Comparison of ENCODE assay signal across 15 mouse cellular contexts in genomic region chr11:60255639-60256038, GRCm38 (mm10). TPM values are rescaled to one million over a fixed set of nuclear protein-coding genes. Genes with fewer than 3 reads are reported as not detected.
DNase-seq lines count a peak whose midpoint lies in the region; ATAC-seq and TF ChIP-seq lines count a peak whose summit lies in the region.
"Had no signal": no experiment of that assay in that cellular context is flagged by ENCODE, and none has a peak within 500 bp of the region (broad histone marks: within the 10 kb centered on the region; RNA-seq: fewer than 3 reads in every experiment).

No protein-coding gene starts in this region.

- no peaks in the 10 kb centered on the region for H3K27me3 ChIP-seq in hindbrain, embryonic 14.5 days (ENCODE audit: control insufficient read depth, insufficient read depth, low read length)
- no peaks in the 10 kb centered on the region for H3K27me3 ChIP-seq in hindbrain, embryonic 16.5 days (replicated peaks; ENCODE audit: control insufficient read depth, insufficient read depth, low read length)
- no peaks in the 10 kb centered on the region for H3K27me3 ChIP-seq in midbrain, embryonic 15.5 days (replicated peaks)
- H3K27me3 ChIP-seq in midbrain, embryonic 11.5 days (ENCODE audit: control insufficient read depth, insufficient read depth, low read length) = no peaks in the 10 kb centered on the region
- H3K27me3 ChIP-seq in midbrain, postnatal 0 days (ENCODE audit: insufficient read depth, low read length) = no peaks in the 10 kb centered on the region
- H3K27me3 ChIP-seq: megakaryocyte, embryonic 14.5 days had no signal

- H3K4me1 ChIP-seq in hindbrain, embryonic 14.5 days (replicated peaks; ENCODE audit: control insufficient read depth, insufficient read depth, low read length) = peaks cover 16% of the 10 kb centered on the region; the same call in 1 of the 2 replicates
- H3K4me1 ChIP-seq in hindbrain, embryonic 16.5 days (ENCODE audit: control insufficient read depth, insufficient read depth, low read depth, low read length) = peaks cover 17% of the 10 kb centered on the region
- H3K4me1 ChIP-seq in midbrain, embryonic 15.5 days = peaks cover 7% of the 10 kb centered on the region
- H3K4me1 ChIP-seq in midbrain, embryonic 11.5 days (ENCODE audit: control insufficient read depth, insufficient read depth, low read length) = no peaks in the 10 kb centered on the region
- no peaks in the 10 kb centered on the region for H3K4me1 ChIP-seq in midbrain, postnatal 0 days (ENCODE audit: insufficient read depth, low read length)

- no peaks in the 10 kb centered on the region for H3K9me3 ChIP-seq in hindbrain, embryonic 14.5 days (ENCODE audit: control insufficient read depth, low read length)
- H3K9me3 ChIP-seq in hindbrain, embryonic 16.5 days (ENCODE audit: control insufficient read depth, low read length) = no peaks in the 10 kb centered on the region
- H3K9me3 ChIP-seq in midbrain, embryonic 15.5 days = no peaks in the 10 kb centered on the region
- no peaks in the 10 kb centered on the region for H3K9me3 ChIP-seq in midbrain, embryonic 11.5 days (ENCODE audit: control insufficient read depth, low read length)
- no peaks in the 10 kb centered on the region for H3K9me3 ChIP-seq in midbrain, postnatal 0 days (ENCODE audit: low read length)
- H3K9me3 ChIP-seq: heart, embryonic 10.5 days; megakaryocyte, embryonic 14.5 days had no signal

- H3K4me2 ChIP-seq in hindbrain, embryonic 14.5 days (replicated peaks) = no peak overlapping the region
- H3K4me2 ChIP-seq in hindbrain, embryonic 16.5 days (ENCODE audit: low read length) = no peak overlapping the region
- no peak overlapping the region for H3K4me2 ChIP-seq in midbrain, embryonic 15.5 days
- H3K4me2 ChIP-seq in midbrain, embryonic 11.5 days = no peak overlapping the region
- H3K4me2 ChIP-seq in midbrain, postnatal 0 days (ENCODE audit: low read depth, low read length, poor library complexity, severe bottlenecking) = no peak overlapping the region
- H3K4me2 ChIP-seq: liver, embryonic 11.5 days had no signal

- H3K27ac ChIP-seq in gastrocnemius, adult 2 months = peak overlapping the region; percentile 80
- peak overlapping the region; percentile 32; the same call in 1 of the 2 replicates for H3K27ac ChIP-seq in hindbrain, embryonic 14.5 days
- H3K27ac ChIP-seq in hindbrain, embryonic 16.5 days (ENCODE audit: low read depth, low read length) = no peak overlapping the region; the same call in 1 of the 2 replicates
- H3K27ac ChIP-seq in midbrain, embryonic 15.5 days = 0 out of 2 replicates have a peak overlapping the region, but pooled peaks have one; percentile 21
- H3K27ac ChIP-seq in midbrain, embryonic 11.5 days (ENCODE audit: low read depth, low read length) = no peak overlapping the region
- H3K27ac ChIP-seq in midbrain, postnatal 0 days (ENCODE audit: low read depth, low read length) = 0 out of 2 replicates have a peak overlapping the region, but pooled peaks have one; percentile 6
- H3K27ac ChIP-seq: heart, embryonic 10.5 days; left cerebral cortex, adult 2 months had no signal

- H3K4me3 ChIP-seq in gastrocnemius, adult 2 months = no peak overlapping the region
- H3K4me3 ChIP-seq in hindbrain, embryonic 14.5 days (replicated peaks; ENCODE audit: low read length) = no peak overlapping the region
- H3K4me3 ChIP-seq in hindbrain, embryonic 16.5 days (ENCODE audit: low read length) = no peak overlapping the region
- no peak overlapping the region for H3K4me3 ChIP-seq in midbrain, embryonic 15.5 days
- no peak overlapping the region for H3K4me3 ChIP-seq in midbrain, embryonic 11.5 days (ENCODE audit: low read depth, low read length)
- H3K4me3 ChIP-seq in midbrain, postnatal 0 days (ENCODE audit: low read depth, low read length) = no peak overlapping the region
- H3K4me3 ChIP-seq: heart, embryonic 10.5 days; left cerebral cortex, adult 2 months; megakaryocyte, embryonic 14.5 days had no signal

- no peak for TF ChIP-seq CTCF in gastrocnemius, adult 2 months (IDR thresholded peaks at IDR 0.05)
- no peak for TF ChIP-seq CTCF in midbrain, postnatal 0 days (IDR thresholded peaks at IDR 0.05)

- intact Hi-C loops in gastrocnemius, adult 2 months (cut with DNase I) = no loop called here
- intact Hi-C loops in gastrocnemius, postnatal 36 days (cut with DNase I) = no loop called here

- no peak for DNase-seq in gastrocnemius, adult 2 months
- DNase-seq in gastrocnemius, postnatal 36 days = no peak
- DNase-seq in hindbrain, embryonic 14.5 days (ENCODE audit: low spot score) = no peak
- DNase-seq in midbrain, embryonic 11.5 days (ENCODE audit: low spot score, missing footprints) = no peak
- no peak for DNase-seq in midbrain, postnatal 0 days (ENCODE audit: low spot score)
- DNase-seq: gastrocnemius, postnatal 10 days; lung, adult 18-20 months; thymus, postnatal 25 days had no signal

- no peak for ATAC-seq in hindbrain, embryonic 14.5 days (ENCODE audit: low FRiP score)
- ATAC-seq in hindbrain, embryonic 16.5 days = no peak
- ATAC-seq in midbrain, embryonic 15.5 days (replicated peaks) = no peak
- no peak for ATAC-seq in midbrain, embryonic 11.5 days (ENCODE audit: low FRiP score)
- ATAC-seq in midbrain, postnatal 0 days (ENCODE audit: low FRiP score) = no peak
- ATAC-seq: intestine, embryonic 16.5 days had no signal

- WGBS in hindbrain, embryonic 14.5 days = 78% methylated on average over 3 of the region's 3 CpGs
- WGBS in hindbrain, embryonic 16.5 days = 81% methylated on average over 3 of the region's 3 CpGs
- 81% methylated on average over 3 of the region's 3 CpGs for WGBS in midbrain, embryonic 15.5 days
- 92% methylated on average over 3 of the region's 3 CpGs for WGBS in midbrain, embryonic 11.5 days
- 80% methylated on average over 3 of the region's 3 CpGs for WGBS in midbrain, postnatal 0 days

- H3K9ac ChIP-seq in hindbrain, embryonic 14.5 days = no peak overlapping the region
- H3K9ac ChIP-seq in hindbrain, embryonic 16.5 days (ENCODE audit: low read depth, low read length) = no peak overlapping the region
- H3K9ac ChIP-seq in midbrain, embryonic 15.5 days = no peak overlapping the region
- H3K9ac ChIP-seq in midbrain, embryonic 11.5 days (ENCODE audit: low read length) = no peak overlapping the region
- H3K9ac ChIP-seq in midbrain, postnatal 0 days (replicated peaks; ENCODE audit: low read length, poor library complexity, severe bottlenecking) = no peak overlapping the region

- peaks cover 41% of the 10 kb centered on the region for H3K36me3 ChIP-seq in hindbrain, embryonic 14.5 days (replicated peaks; ENCODE audit: control insufficient read depth, insufficient read depth)
- peaks cover 11% of the 10 kb centered on the region for H3K36me3 ChIP-seq in hindbrain, embryonic 16.5 days (ENCODE audit: control insufficient read depth, insufficient read depth, low read length)
- H3K36me3 ChIP-seq in midbrain, embryonic 15.5 days (replicated peaks) = peaks cover 4% of the 10 kb centered on the region; the same call in 1 of the 2 replicates
- no peaks in the 10 kb centered on the region for H3K36me3 ChIP-seq in midbrain, embryonic 11.5 days (ENCODE audit: control insufficient read depth, insufficient read depth, low read length)
- H3K36me3 ChIP-seq in midbrain, postnatal 0 days (ENCODE audit: insufficient read depth, low read length) = peaks cover 31% of the 10 kb centered on the region

RNA-seq across cellular contexts. Expression of gene Srebf1, which starts 33.3 kb away (rescaled TPM):
- 10 to 100 TPM; 27.5 to 43.4 TPM for total RNA-seq in gastrocnemius, adult 2 months (2021)
- total RNA-seq in gastrocnemius, postnatal 36 days (2021) = 10 to 100 TPM; 18.4 to 21.0 TPM
- polyA plus RNA-seq in hindbrain, embryonic 14.5 days (2014; fragmentation: Nextera tagmentation; extraction: Ambion mirVana) = 37.3 and 40.3 TPM in 2 replicates
- polyA plus RNA-seq in hindbrain, embryonic 16.5 days (2015; fragmentation: Nextera tagmentation; extraction: Ambion mirVana) = 42.5 and 44.8 TPM in 2 replicates
- 37.0 and 38.3 TPM in 2 replicates for polyA plus RNA-seq in midbrain, embryonic 15.5 days (2015; fragmentation: Nextera tagmentation; extraction: Ambion mirVana)
- polyA plus RNA-seq in midbrain, embryonic 11.5 days (2014; fragmentation: Nextera tagmentation; extraction: Ambion mirVana) = 38.3 and 41.1 TPM in 2 replicates
- total RNA-seq in midbrain, postnatal 0 days (2014; rRNA removed) = 77.1 and 96.5 TPM in 2 replicates
- 34.5 and 38.1 TPM in 2 replicates for polyA plus RNA-seq in midbrain, postnatal 0 days (2015; fragmentation: Nextera tagmentation; extraction: Ambion mirVana)

Comparison
In these comparisons a context has a peak if more than half of its experiments do, and no peak if none do; other contexts are left out.
1. H3K27ac ChIP-seq: peak in gastrocnemius, adult 2 months (single experiment), hindbrain, embryonic 14.5 days (single experiment), midbrain, embryonic 15.5 days (single experiment) and midbrain, postnatal 0 days (single experiment); none in hindbrain, embryonic 16.5 days (single experiment) and midbrain, embryonic 11.5 days (single experiment).